Mouse (Mus musculus) left cerebral cortex, postnatal 14 days (tissue): Measurements from ENCODE around the gene Tac2. TPM values are rescaled to one million over a fixed set of nuclear protein-coding genes. Genes with fewer than 3 reads are reported as not detected.

ENCODE experiments used
- DNase-seq, 2 experiments: peaks; one replicate each; pipeline ENCODE4 v3.0.0; 2021 to 2022; ENCODE audit warnings: low spot score in 2 of 2, mixed read lengths in 1 of 2
- intact Hi-C: fragments of 180-260 bp; cut with DNase I; formaldehyde crosslinking; loops from one replicate; pipeline ENCODE4 v1.15.1; 2025
- long read RNA-seq, 2 experiments: library from polyadenylated mRNA; stranded (forward); transcript quantifications; one replicate each; pipeline ENCODE4 v2.0.0; 2021
- total RNA-seq, 2 experiments: library from RNA; stranded (reverse); gene quantifications; 2 replicates each; pipeline ENCODE4 v1.2.3; 2021

Tac2 gene
- 10 to 100 TPM; 15.3 to 21.0 TPM for total RNA-seq
- long read RNA-seq, experiment 1, partial matches to known transcripts, result 2 of 2 reads
- long read RNA-seq, experiment 1, other reads (novel, unspliced or antisense), result 0 of 2 reads
- long read RNA-seq, experiment 2, transcript Tac2-201 (7 exons, 678 nt), result major isoform, 7 of 10 reads
- long read RNA-seq, experiment 2, partial matches to known transcripts, result 3 of 10 reads
- long read RNA-seq, experiment 2, other reads (novel, unspliced or antisense), result 0 of 10 reads

DNA sequence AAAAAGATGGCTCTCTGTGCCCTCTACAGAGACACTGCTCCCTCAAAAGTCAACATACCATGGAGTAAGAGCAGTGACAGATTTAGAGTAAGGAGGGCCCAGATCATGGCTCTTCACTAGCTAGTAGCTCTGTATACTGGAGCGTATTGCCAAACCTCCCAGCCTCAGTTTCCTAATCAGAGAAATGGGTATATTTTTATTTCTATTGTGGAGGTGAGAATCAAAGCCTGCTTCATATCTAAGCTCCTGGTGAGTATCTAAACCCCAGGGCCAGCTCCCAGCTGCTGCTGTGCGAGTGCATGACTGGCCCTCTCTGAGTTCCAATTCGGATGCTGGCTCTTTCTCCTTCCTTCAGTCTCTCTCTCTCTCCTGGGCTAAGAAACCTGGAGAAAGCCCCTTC, at the start of gene Tac2:
Gene Tac2 (plus strand): TSS at position 301 of the 400 bp plus-strand sequence.
- no peak for DNase-seq
- intact Hi-C loops, result no loop called here

DNA sequence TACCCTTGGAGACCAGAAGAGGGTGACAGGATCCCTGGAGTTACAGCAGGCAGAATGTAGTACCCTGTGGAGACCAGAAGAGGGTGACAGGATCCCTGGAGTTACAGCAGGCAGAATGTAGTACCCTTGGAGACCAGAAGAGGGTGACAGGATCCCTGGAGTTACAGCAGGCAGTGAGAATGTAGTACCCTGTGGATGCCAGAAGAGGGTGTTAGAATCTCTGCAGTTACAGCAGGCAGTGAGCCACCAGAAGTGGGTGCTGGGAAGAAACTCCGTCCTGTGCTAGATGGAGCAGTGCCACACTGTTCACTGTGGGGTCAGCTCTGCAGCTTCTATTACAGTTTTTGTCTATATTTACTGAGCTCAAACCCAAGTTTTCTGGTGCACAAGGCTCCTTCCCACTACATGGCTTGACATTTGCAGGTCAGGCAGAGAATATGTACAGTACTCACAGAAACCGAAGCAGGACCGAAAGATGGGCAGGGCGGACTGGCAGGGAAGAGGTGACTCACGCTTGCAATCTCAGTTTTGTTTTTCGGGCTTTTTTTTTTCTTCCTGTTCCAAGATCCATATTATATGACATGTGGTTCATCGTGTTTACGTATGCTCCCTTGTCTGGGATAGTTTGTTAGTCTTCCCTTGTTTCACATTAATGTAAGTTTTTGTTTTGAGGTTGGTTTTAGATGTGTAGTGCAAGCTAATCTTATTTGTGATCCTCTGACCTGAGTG, 49.3 kb upstream of the Tac2 start:
- intact Hi-C loops, result loop anchor here (5.0 to 10.0 kb wide), 4 partner anchors 33 to 330 kb away; partner anchors contain the start of genes Hsd17b6 and Stat6
- DNase-seq, result peak; percentile 97 to 99

- intact Hi-C loops, result loop anchor here (5.0 to 10.0 kb wide), 4 partner anchors 34 to 329 kb away; partner anchors contain the start of genes Hsd17b6 and Stat6
- DNase-seq, result no peak
These were observed 48.3 kb upstream of the Tac2 start for GRCm38 (mm10) chr10:127675859-127676398.

GRCm38 (mm10) chr10:127676691-127677548, 47.4 kb upstream of the Tac2 start:
- intact Hi-C loops, result loop anchor here (5.0 to 10.0 kb wide), 4 partner anchors 35 to 328 kb away; partner anchors contain the start of genes Hsd17b6 and Stat6

DNA sequence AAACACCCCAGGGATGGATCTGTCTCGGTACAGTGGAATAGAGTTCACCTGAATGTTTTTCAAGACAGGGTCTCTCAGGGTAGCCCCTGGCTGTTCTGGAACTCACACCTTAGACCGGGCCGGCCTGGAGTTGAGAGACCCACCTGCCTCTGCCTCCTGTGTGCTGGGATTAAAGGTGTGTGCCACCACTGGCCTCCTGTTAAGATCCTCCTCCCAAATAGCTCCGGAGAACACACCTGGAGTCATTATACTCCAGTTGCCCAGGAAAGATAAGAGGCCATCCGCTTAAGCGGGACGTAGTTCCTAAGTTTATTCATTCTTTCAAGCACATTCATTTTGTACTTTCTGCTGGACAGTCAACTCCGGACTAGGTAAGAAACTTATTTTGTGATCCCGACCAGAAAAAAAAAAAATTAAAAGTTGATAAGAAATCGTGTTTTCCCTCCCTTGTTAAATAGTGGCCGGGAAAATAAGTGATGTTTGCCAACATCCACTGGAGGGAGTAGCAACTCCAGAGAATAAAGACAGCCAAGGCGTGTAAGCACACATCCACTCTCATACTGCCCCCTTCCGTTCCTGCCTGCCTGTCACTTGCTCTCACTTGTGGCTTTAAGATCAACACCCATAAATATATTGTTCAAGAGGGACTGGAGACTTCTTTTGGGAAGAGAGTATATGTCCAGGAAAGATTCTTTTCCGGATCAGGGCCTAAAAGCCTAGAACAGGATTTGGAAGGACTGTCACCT, 46.5 kb upstream of the Tac2 start:
- DNase-seq, result peak; percentile 65 to 81
- intact Hi-C loops, result loop anchor here (5.0 to 10.0 kb wide), 4 partner anchors 35 to 327 kb away; partner anchors contain the start of genes Hsd17b6 and Stat6

More at GRCm38 (mm10) chr10:127676691-127677548, 47.4 kb upstream of the Tac2 start:
- peak; percentile 93 to 98 for DNase-seq

- intact Hi-C loops, result loop anchor here (5.0 to 10.0 kb wide), 4 partner anchors 37 to 326 kb away; partner anchors contain the start of genes Hsd17b6 and Stat6
These were observed 45.1 kb upstream of the Tac2 start for GRCm38 (mm10) chr10:127679208-127679607.

GRCm38 (mm10) chr10:127679881-127680280, 44.4 kb upstream of the Tac2 start:
- intact Hi-C loops, result loop anchor here (5.0 to 10.0 kb wide), 4 partner anchors 38 to 325 kb away; partner anchors contain the start of genes Hsd17b6 and Stat6
- no peak for DNase-seq

More at GRCm38 (mm10) chr10:127679208-127679607, 45.1 kb upstream of the Tac2 start:
- DNase-seq, result no peak

- intact Hi-C loops, result no loop called here
- DNase-seq, result no peak
These were observed 41.4 kb upstream of the Tac2 start for GRCm38 (mm10) chr10:127682886-127683285.

GRCm38 (mm10) chr10:127691053-127691452, 33.2 kb upstream of the Tac2 start:
- no peak for DNase-seq
- intact Hi-C loops, result no loop called here

DNA sequence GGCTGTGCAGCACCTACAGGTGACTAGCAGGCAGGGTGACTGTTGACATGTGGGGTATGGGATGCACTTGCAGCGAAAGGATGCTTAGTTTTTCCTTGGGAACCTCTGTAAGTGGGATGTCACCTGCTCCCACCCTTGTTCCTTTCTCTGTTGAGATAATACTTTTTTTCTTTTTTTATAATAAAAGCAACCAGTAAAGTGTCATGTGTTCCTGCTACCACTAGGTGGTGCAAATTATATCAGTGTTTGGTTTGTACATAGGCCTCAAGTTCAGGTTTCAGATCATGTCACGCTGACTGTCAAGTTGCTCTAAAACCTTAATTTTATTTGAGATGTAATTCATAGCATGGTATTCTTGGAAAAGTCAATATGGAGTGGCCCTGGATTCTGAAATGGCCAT, 29.6 kb upstream of the Tac2 start:
- peak in 1 of 2 experiments; percentile 50 for DNase-seq
- intact Hi-C loops, result loop anchor here (2.0 to 5.0 kb wide), 2 partner anchors 38 to 243 kb away; no protein-coding TSS in a partner anchor

- intact Hi-C loops, result loop anchor here (2.0 to 5.0 kb wide), 2 partner anchors 37 to 242 kb away; no protein-coding TSS in a partner anchor
- DNase-seq, result no peak
These were observed 28.5 kb upstream of the Tac2 start for GRCm38 (mm10) chr10:127695775-127696174.

GRCm38 (mm10) chr10:127698966-127699365, 25.3 kb upstream of the Tac2 start:
- DNase-seq, result no peak
- intact Hi-C loops, result loop anchor here (5.0 kb wide), 1 partner anchor 238 kb away; no protein-coding TSS in a partner anchor

DNA sequence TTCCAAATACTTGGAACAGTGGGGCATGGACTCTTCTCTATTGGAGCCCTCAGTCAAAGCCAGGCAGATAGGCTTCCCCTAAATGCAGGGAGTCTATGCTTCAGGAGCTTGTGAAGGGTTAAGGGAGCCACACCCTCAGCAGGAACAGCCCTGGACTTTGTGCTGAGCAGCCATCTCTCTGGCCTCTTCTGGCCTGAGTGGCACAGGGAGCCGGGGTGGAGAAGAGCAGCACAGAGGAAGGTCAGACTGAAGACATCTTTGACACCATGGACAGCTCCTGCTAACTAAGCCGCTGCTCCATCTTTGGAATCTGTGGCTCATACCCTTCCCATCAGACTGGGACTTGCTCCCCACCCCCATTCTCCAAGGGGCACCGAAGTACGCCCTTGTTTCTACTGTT, 21.0 kb upstream of the Tac2 start:
- intact Hi-C loops, result no loop called here
- DNase-seq, result no peak

- intact Hi-C loops, result no loop called here
- no peak for DNase-seq
These were observed 20.0 kb upstream of the Tac2 start for GRCm38 (mm10) chr10:127704293-127704692.

GRCm38 (mm10) chr10:127704766-127705220, 19.5 kb upstream of the Tac2 start, which contains the start of gene Myo1a:
Gene Myo1a, plus strand, starts transcription at chr10:127705170.
- no peak for DNase-seq
- intact Hi-C loops, result no loop called here

- intact Hi-C loops, result no loop called here
- DNase-seq, result no peak
These were observed 18.5 kb upstream of the Tac2 start for GRCm38 (mm10) chr10:127705783-127706182.

DNA sequence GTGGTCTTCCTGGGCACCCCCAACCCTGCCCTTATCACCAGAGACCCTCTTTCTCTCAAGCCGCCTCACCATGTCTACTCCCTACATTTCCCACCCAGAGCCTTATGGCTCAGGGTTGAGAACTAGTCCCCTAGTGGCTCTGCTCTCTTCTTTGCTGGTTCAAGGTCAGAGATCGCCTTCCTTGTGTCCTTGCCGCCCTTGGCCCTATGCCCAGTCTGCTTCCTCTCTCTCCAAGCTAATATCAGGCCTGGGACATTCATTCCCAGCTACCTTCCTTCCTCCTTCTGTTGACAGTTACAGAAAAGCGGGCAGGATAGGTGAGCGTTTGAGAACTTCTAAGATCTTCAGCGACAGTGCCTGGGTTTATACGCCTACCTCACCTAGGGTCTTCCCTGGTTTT, 16.6 kb upstream of the Tac2 start:
- DNase-seq, result no peak
- intact Hi-C loops, result no loop called here

DNA sequence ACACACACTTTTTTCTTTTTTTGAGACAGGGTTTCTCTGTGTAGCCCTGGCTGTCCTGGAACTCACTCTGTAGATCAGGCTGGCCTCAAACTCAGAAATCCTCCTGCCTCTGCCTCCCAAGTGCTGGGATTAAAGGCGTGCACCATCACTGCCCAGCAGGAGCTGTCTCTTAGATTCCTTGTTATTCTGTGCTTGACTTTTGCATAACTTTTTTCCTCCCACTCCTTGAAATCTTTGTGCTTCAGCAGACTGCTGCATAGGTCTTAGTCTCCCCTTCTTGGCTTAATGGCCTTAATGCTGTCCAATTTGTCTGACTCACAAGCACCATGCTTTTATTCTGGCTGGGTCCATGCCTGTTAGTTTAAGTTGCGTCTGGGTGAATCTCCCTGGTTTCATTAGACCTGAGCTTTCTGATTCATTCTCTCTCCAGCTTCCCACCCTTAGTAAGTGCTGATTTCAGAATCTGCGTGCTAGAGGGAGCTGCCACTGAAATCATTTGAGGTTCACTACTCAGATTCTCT, 15.4 kb upstream of the Tac2 start:
- intact Hi-C loops, result no loop called here
- no peak for DNase-seq
